Mouse (Mus musculus): ENCODE data around the gene Nmb. TPM values are rescaled to one million over a fixed set of nuclear protein-coding genes. Genes with fewer than 3 reads are reported as not detected.

Gene Nmb
- total and polyA plus RNA-seq, 3 experiments, result 0.47 to 0.66 (median 0.47) TPM

GRCm38 (mm10) chr7:80952140-80952539 is 47.3 kb upstream of the Nmb start:
- Histone ChIP-seq H3K36me3 (replicated peaks in 1 of 2; ENCODE audit: control insufficient read depth in 1 of 2, insufficient read depth in 1 of 2, low read length in 1 of 2) (no peaks in the 10 kb centered on the region), H3K27ac (ENCODE audit: insufficient read depth, low read depth) (no peak overlapping the region), H3K9me3 (replicated peaks; ENCODE audit: low read length) (peaks cover 2% of the 10 kb centered on the region), H3K27me3 (replicated peaks) (peaks cover 23% of the 10 kb centered on the region), H3K9ac (ENCODE audit: insufficient read depth, low read depth) (no peak overlapping the region), H3K4me2 (ENCODE audit: insufficient read depth, low read depth, poor library complexity, severe bottlenecking) (no peak overlapping the region), H3K4me1 (ENCODE audit: control insufficient read depth in 1 of 2, insufficient read depth in 2 of 2) (peaks cover 0 to 5% of the 10 kb centered on the region in 2 experiments; a peak in 1 of 4 replicates), H3K4me3 (replicated peaks in 1 of 3; ENCODE audit: low read depth in 2 of 3, low read length in 2 of 3, poor library complexity in 1 of 3) (no peak overlapping the region), H3K79me2 (replicated peaks; ENCODE audit: control insufficient read depth, extremely low read depth, insufficient read depth, poor library complexity, severe bottlenecking) (no peaks in the 10 kb centered on the region)
- DNase-seq (ENCODE audit: extremely low read depth), result no peak
- TF ChIP-seq ZMIZ1 (IDR thresholded peaks at IDR 0.05; ENCODE audit: low read depth, low read length) (no peak), ZNF384 (IDR thresholded peaks at IDR 0.05; ENCODE audit: low read depth, low read length) (no peak), POLR2A (IDR thresholded peaks at IDR 0.05; ENCODE audit: low read depth, low read length) (no peak), RCOR1 (conservative IDR thresholded peaks at IDR 0.05; ENCODE audit: low read depth, low read length) (no peak), ETS1 (conservative IDR thresholded peaks at IDR 0.05; ENCODE audit: low read depth, low read length) (no peak), MYC (IDR thresholded peaks at IDR 0.05; ENCODE audit: low read depth, low read length) (no peak), CTCF (conservative IDR thresholded peaks at IDR 0.05 in 1 of 2, IDR thresholded peaks at IDR 0.05 in 1 of 2; ENCODE audit: low read depth in 2 of 2, low read length in 2 of 2) (no peak), KAT2A (IDR thresholded peaks at IDR 0.05; ENCODE audit: insufficient replicate concordance, low read length) (no peak), EP300 (IDR thresholded peaks at IDR 0.05; ENCODE audit: low read length) (no peak), USF1 (IDR thresholded peaks at IDR 0.05; ENCODE audit: low read depth, low read length) (no peak), CHD1 (IDR thresholded peaks at IDR 0.05; ENCODE audit: low read depth, low read length) (no peak), MAX (IDR thresholded peaks at IDR 0.05; ENCODE audit: low read length) (no peak), NRF1 (IDR thresholded peaks at IDR 0.05; ENCODE audit: low read depth, low read length) (no peak), SMC3 (IDR thresholded peaks at IDR 0.05; ENCODE audit: low read depth, low read length) (no peak), MXI1 (IDR thresholded peaks at IDR 0.05; ENCODE audit: low read depth, low read length) (no peak), UBTF (IDR thresholded peaks at IDR 0.05; ENCODE audit: low read depth, low read length) (no peak), TCF12 (IDR thresholded peaks at IDR 0.05; ENCODE audit: low read depth, low read length) (no peak)
- dilution Hi-C loops (cut with MboI; ENCODE audit: extremely low pct_ligation_motif_present, extremely low pct_unique_long_range_greater_than_20kb, low sequenced_read_pairs) (no loop called here), in situ Hi-C loops (cut with MboI; ENCODE audit: low pct_ligation_motif_present, low pct_unique_long_range_greater_than_20kb, low sequenced_read_pairs) (no loop called here)

GRCm38 (mm10) chr7:80951461-80951860 is 46.6 kb upstream of the Nmb start:
- in situ Hi-C loops (cut with MboI; ENCODE audit: low pct_ligation_motif_present, low pct_unique_long_range_greater_than_20kb, low sequenced_read_pairs), result no loop called here
- no peak for TF ChIP-seq CTCF (conservative IDR thresholded peaks at IDR 0.05 in 1 of 2, IDR thresholded peaks at IDR 0.05 in 1 of 2; ENCODE audit: low read depth in 2 of 2, low read length in 2 of 2)
- TF ChIP-seq ELF1 (IDR thresholded peaks at IDR 0.05; ENCODE audit: low read depth, low read length), result no peak
- no peak for TF ChIP-seq JUN (IDR thresholded peaks at IDR 0.05; ENCODE audit: insufficient read depth, low read depth, low read length)
- no peak for TF ChIP-seq EP300 (IDR thresholded peaks at IDR 0.05; ENCODE audit: low read length)
- no peak for TF ChIP-seq E2F4 (IDR thresholded peaks at IDR 0.05; ENCODE audit: insufficient replicate concordance, low read depth, low read length)
- TF ChIP-seq NELFE (IDR thresholded peaks at IDR 0.05; ENCODE audit: low read depth, low read length), result no peak
- TF ChIP-seq TCF12 (IDR thresholded peaks at IDR 0.05; ENCODE audit: low read depth, low read length), result no peak
- no peak for TF ChIP-seq MAZ (IDR thresholded peaks at IDR 0.05; ENCODE audit: low read depth, low read length)
- TF ChIP-seq ZC3H11A (IDR thresholded peaks at IDR 0.05; ENCODE audit: low read depth, low read length), result no peak
- TF ChIP-seq CHD2 (IDR thresholded peaks at IDR 0.05; ENCODE audit: low read length), result no peak
- no peak for TF ChIP-seq USF1 (IDR thresholded peaks at IDR 0.05; ENCODE audit: low read depth, low read length)
- no peaks in the 10 kb centered on the region for H3K36me3 ChIP-seq (replicated peaks in 1 of 2; ENCODE audit: control insufficient read depth in 1 of 2, insufficient read depth in 1 of 2, low read length in 1 of 2)

More at GRCm38 (mm10) chr7:80951461-80951860, 46.6 kb upstream of the Nmb start:
- H3K27ac ChIP-seq (ENCODE audit: insufficient read depth, low read depth), result no peak overlapping the region
- H3K9ac ChIP-seq (ENCODE audit: insufficient read depth, low read depth), result no peak overlapping the region
- H3K27me3 ChIP-seq (replicated peaks), result peaks cover 23% of the 10 kb centered on the region
- dilution Hi-C loops (cut with MboI; ENCODE audit: extremely low pct_ligation_motif_present, extremely low pct_unique_long_range_greater_than_20kb, low sequenced_read_pairs), result no loop called here
- no peak for DNase-seq (ENCODE audit: extremely low read depth)
- H3K4me2 ChIP-seq (ENCODE audit: insufficient read depth, low read depth, poor library complexity, severe bottlenecking), result no peak overlapping the region
- H3K4me3 ChIP-seq (replicated peaks in 1 of 3; ENCODE audit: low read depth in 2 of 3, low read length in 2 of 3, poor library complexity in 1 of 3), result no peak overlapping the region
- H3K4me1 ChIP-seq (ENCODE audit: control insufficient read depth in 1 of 2, insufficient read depth in 2 of 2), result peaks cover 0 to 5% of the 10 kb centered on the region in 2 experiments; a peak in 1 of 4 replicates
- H3K9me3 ChIP-seq (replicated peaks; ENCODE audit: low read length), result peaks cover 2% of the 10 kb centered on the region
- peaks cover 6% of the 10 kb centered on the region; the same call in 1 of the 2 replicates for H3K79me2 ChIP-seq (replicated peaks; ENCODE audit: control insufficient read depth, extremely low read depth, insufficient read depth, poor library complexity, severe bottlenecking)

All from CH12.LX (cell line).